Mouse (Mus musculus): ENCODE results near the gene Utp4. TPM values are rescaled to one million over a fixed set of nuclear protein-coding genes. Genes with fewer than 3 reads are reported as not detected.
A peak's percentile ranks its signal among the peaks of the same experiment; 100 is the strongest.

Utp4 gene
- total and polyA plus RNA-seq, 2 experiments from 2014 or later = 29.1 to 30.6 TPM

- no peak overlapping the region for H3K4me2 ChIP-seq (ENCODE audit: low read depth, low read length)
- no peak for DNase-seq (ENCODE audit: low spot score)
- H3K9me3 ChIP-seq (replicated peaks; ENCODE audit: control insufficient read depth, low read length) = no peaks in the 10 kb centered on the region
- no peak overlapping the region for H3K9ac ChIP-seq (replicated peaks; ENCODE audit: low read depth, low read length)
- peak overlapping the region; percentile 64 for H3K27ac ChIP-seq (ENCODE audit: low read depth)
- ATAC-seq (ENCODE audit: insufficient read depth, low read depth) = no peak
- peaks cover 7% of the 10 kb centered on the region for H3K4me1 ChIP-seq (ENCODE audit: control insufficient read depth, insufficient read depth)
- no peaks in the 10 kb centered on the region for H3K36me3 ChIP-seq (replicated peaks; ENCODE audit: control insufficient read depth, insufficient read depth, low read length)
- no peak overlapping the region for H3K4me3 ChIP-seq (ENCODE audit: low read depth, low read length)
- no peaks in the 10 kb centered on the region for H3K27me3 ChIP-seq (ENCODE audit: control insufficient read depth, insufficient read depth, low read length)
- TF ChIP-seq EP300 (IDR thresholded peaks at IDR 0.05; ENCODE audit: low read depth) (no peak), CTCF (IDR thresholded peaks at IDR 0.05; ENCODE audit: low read depth) (no peak)
- 36% methylated on average over 3 of the region's 3 CpGs for WGBS
Observed at GRCm38 (mm10) chr8:106944756-106945155, 51.3 kb downstream of the Utp4 start.

- DNase-seq (ENCODE audit: low spot score) (no peak), ATAC-seq (ENCODE audit: insufficient read depth, low read depth) (no peak)
- H3K9ac ChIP-seq (replicated peaks; ENCODE audit: low read depth, low read length) = no peak overlapping the region
- no peaks in the 10 kb centered on the region for H3K9me3 ChIP-seq (replicated peaks; ENCODE audit: control insufficient read depth, low read length)
- peaks cover 3% of the 10 kb centered on the region; the same call in 1 of the 2 replicates for H3K4me1 ChIP-seq (ENCODE audit: control insufficient read depth, insufficient read depth)
- no peaks in the 10 kb centered on the region for H3K27me3 ChIP-seq (ENCODE audit: control insufficient read depth, insufficient read depth, low read length)
- WGBS = 80% methylated on average over 3 of the region's 3 CpGs
- no peaks in the 10 kb centered on the region for H3K36me3 ChIP-seq (replicated peaks; ENCODE audit: control insufficient read depth, insufficient read depth, low read length)
- TF ChIP-seq EP300 (IDR thresholded peaks at IDR 0.05; ENCODE audit: low read depth) = no peak
- no peak for TF ChIP-seq CTCF (IDR thresholded peaks at IDR 0.05; ENCODE audit: low read depth)
- H3K4me2 ChIP-seq (ENCODE audit: low read depth, low read length) = no peak overlapping the region
- H3K4me3 ChIP-seq (ENCODE audit: low read depth, low read length) = no peak overlapping the region
- no peak overlapping the region for H3K27ac ChIP-seq (ENCODE audit: low read depth)
Observed at GRCm38 (mm10) chr8:106948678-106949243, 55.3 kb downstream of the Utp4 start.

- H3K9ac ChIP-seq (replicated peaks; ENCODE audit: low read depth, low read length) = no peak overlapping the region
- H3K4me1 ChIP-seq (ENCODE audit: control insufficient read depth, insufficient read depth) = no peaks in the 10 kb centered on the region
- ATAC-seq (ENCODE audit: insufficient read depth, low read depth) = no peak
- no peaks in the 10 kb centered on the region for H3K36me3 ChIP-seq (replicated peaks; ENCODE audit: control insufficient read depth, insufficient read depth, low read length)
- no peaks in the 10 kb centered on the region for H3K9me3 ChIP-seq (replicated peaks; ENCODE audit: control insufficient read depth, low read length)
- TF ChIP-seq CTCF (IDR thresholded peaks at IDR 0.05; ENCODE audit: low read depth) (no peak), EP300 (IDR thresholded peaks at IDR 0.05; ENCODE audit: low read depth) (no peak)
- H3K4me3 ChIP-seq (ENCODE audit: low read depth, low read length) = no peak overlapping the region
- DNase-seq (ENCODE audit: low spot score) = no peak
- no peaks in the 10 kb centered on the region for H3K27me3 ChIP-seq (ENCODE audit: control insufficient read depth, insufficient read depth, low read length)
- WGBS = 56% methylated on average over 4 of the region's 4 CpGs
- no peak overlapping the region for H3K4me2 ChIP-seq (ENCODE audit: low read depth, low read length)
- H3K27ac ChIP-seq (ENCODE audit: low read depth) = no peak overlapping the region
Observed at GRCm38 (mm10) chr8:106951707-106952106, 58.3 kb downstream of the Utp4 start.

- Histone ChIP-seq H3K4me1 (ENCODE audit: control insufficient read depth, insufficient read depth) (0 out of 2 replicates have a peak, but pooled peaks cover 2% of the 10 kb centered on the region), H3K27ac (ENCODE audit: low read depth) (no peak overlapping the region), H3K27me3 (ENCODE audit: control insufficient read depth, insufficient read depth, low read length) (no peaks in the 10 kb centered on the region), H3K9ac (replicated peaks; ENCODE audit: low read depth, low read length) (no peak overlapping the region), H3K36me3 (replicated peaks; ENCODE audit: control insufficient read depth, insufficient read depth, low read length) (no peaks in the 10 kb centered on the region), H3K4me2 (ENCODE audit: low read depth, low read length) (no peak overlapping the region), H3K9me3 (replicated peaks; ENCODE audit: control insufficient read depth, low read length) (no peaks in the 10 kb centered on the region), H3K4me3 (ENCODE audit: low read depth, low read length) (no peak overlapping the region)
- WGBS = 62% methylated on average over 4 of the region's 4 CpGs
- TF ChIP-seq EP300 (IDR thresholded peaks at IDR 0.05; ENCODE audit: low read depth) (no peak), CTCF (IDR thresholded peaks at IDR 0.05; ENCODE audit: low read depth) (no peak)
- DNase-seq (ENCODE audit: low spot score) = no peak
- no peak for ATAC-seq (ENCODE audit: insufficient read depth, low read depth)
Observed at GRCm38 (mm10) chr8:106953571-106953970, 60.1 kb downstream of the Utp4 start.

- Histone ChIP-seq H3K27me3 (ENCODE audit: control insufficient read depth, insufficient read depth, low read length) (no peaks in the 10 kb centered on the region), H3K9ac (replicated peaks; ENCODE audit: low read depth, low read length) (no peak overlapping the region), H3K36me3 (replicated peaks; ENCODE audit: control insufficient read depth, insufficient read depth, low read length) (no peaks in the 10 kb centered on the region), H3K4me2 (ENCODE audit: low read depth, low read length) (no peak overlapping the region), H3K4me1 (ENCODE audit: control insufficient read depth, insufficient read depth) (0 out of 2 replicates have a peak, but pooled peaks cover 2% of the 10 kb centered on the region), H3K9me3 (replicated peaks; ENCODE audit: control insufficient read depth, low read length) (no peaks in the 10 kb centered on the region), H3K27ac (ENCODE audit: low read depth) (no peak overlapping the region), H3K4me3 (ENCODE audit: low read depth, low read length) (no peak overlapping the region)
- no peak for DNase-seq (ENCODE audit: low spot score)
- no peak for ATAC-seq (ENCODE audit: insufficient read depth, low read depth)
- TF ChIP-seq CTCF (IDR thresholded peaks at IDR 0.05; ENCODE audit: low read depth) = no peak
- TF ChIP-seq EP300 (IDR thresholded peaks at IDR 0.05; ENCODE audit: low read depth) = no peak
- 79% methylated on average over 3 of the region's 3 CpGs for WGBS
Observed at GRCm38 (mm10) chr8:106957086-106957485, 63.6 kb downstream of the Utp4 start.

- TF ChIP-seq CTCF (IDR thresholded peaks at IDR 0.05; ENCODE audit: low read depth) (no peak), EP300 (IDR thresholded peaks at IDR 0.05; ENCODE audit: low read depth) (no peak)
- Histone ChIP-seq H3K9ac (replicated peaks; ENCODE audit: low read depth, low read length) (no peak overlapping the region), H3K4me2 (ENCODE audit: low read depth, low read length) (no peak overlapping the region), H3K4me1 (ENCODE audit: control insufficient read depth, insufficient read depth) (0 out of 2 replicates have a peak, but pooled peaks cover 2% of the 10 kb centered on the region), H3K4me3 (ENCODE audit: low read depth, low read length) (no peak overlapping the region), H3K27me3 (ENCODE audit: control insufficient read depth, insufficient read depth, low read length) (no peaks in the 10 kb centered on the region), H3K27ac (ENCODE audit: low read depth) (no peak overlapping the region), H3K9me3 (replicated peaks; ENCODE audit: control insufficient read depth, low read length) (no peaks in the 10 kb centered on the region), H3K36me3 (replicated peaks; ENCODE audit: control insufficient read depth, insufficient read depth, low read length) (no peaks in the 10 kb centered on the region)
- no peak for DNase-seq (ENCODE audit: low spot score)
- WGBS = 59% methylated on average over 3 of the region's 3 CpGs
- no peak for ATAC-seq (ENCODE audit: insufficient read depth, low read depth)
Observed at GRCm38 (mm10) chr8:106958212-106958611, 64.8 kb downstream of the Utp4 start.
